ENCODE assay signal across 27 mouse cellular contexts in genomic region chr19:38107871-38108270, GRCm38 (mm10). TPM values are rescaled to one million over a fixed set of nuclear protein-coding genes. Genes with fewer than 3 reads are reported as not detected.
DNase-seq lines count a peak whose midpoint lies in the region; ATAC-seq lines count a peak whose summit lies in the region.
"Had no signal": no experiment of that assay in that cellular context is flagged by ENCODE, and none has a peak within 500 bp of the region (broad histone marks: within the 10 kb centered on the region; RNA-seq: fewer than 3 reads in every experiment).

No protein-coding gene starts in this region.

- no peaks in the 10 kb centered on the region for H3K27me3 ChIP-seq in intestine, embryonic 15.5 days (replicated peaks)
- no peaks in the 10 kb centered on the region for H3K27me3 ChIP-seq in intestine, embryonic 16.5 days (replicated peaks; ENCODE audit: control insufficient read depth, insufficient read depth, low read length)
- H3K27me3 ChIP-seq: embryonic facial prominence, embryonic 13.5 days; embryonic facial prominence, embryonic 15.5 days; forebrain, embryonic 12.5 days had no signal

- H3K4me2 ChIP-seq in intestine, embryonic 15.5 days (replicated peaks), result no peak overlapping the region
- no peak overlapping the region for H3K4me2 ChIP-seq in intestine, embryonic 16.5 days (ENCODE audit: low read depth, low read length)
- H3K4me2 ChIP-seq: embryonic facial prominence, embryonic 13.5 days; embryonic facial prominence, embryonic 15.5 days; forebrain, embryonic 12.5 days had no signal

- peak; percentile 81 for DNase-seq in large intestine, adult 2 months (ENCODE audit: low read depth, low spot score)
- DNase-seq in thymus, adult 18-20 months, result no peak
- DNase-seq: adrenal gland, adult 2 months; adrenal gland, postnatal 10 days; adrenal gland, postnatal 25 days; cerebellum, adult 11 months; cerebellum, adult 18-20 months; cerebellum, adult 8-10 months; cerebellum, adult 9-11 months; cerebellum, postnatal 14 days; cerebellum, postnatal 36 days; embryo, embryonic 11 days had no signal

- WGBS in intestine, embryonic 15.5 days, result 73% methylated on average over 4 of the region's 4 CpGs
- 73% methylated on average over 4 of the region's 4 CpGs for WGBS in intestine, embryonic 16.5 days
- 39% methylated on average over 4 of the region's 4 CpGs for WGBS in large intestine, adult 2 months

- H3K36me3 ChIP-seq in intestine, embryonic 15.5 days, result no peaks in the 10 kb centered on the region
- no peaks in the 10 kb centered on the region for H3K36me3 ChIP-seq in intestine, embryonic 16.5 days (ENCODE audit: control insufficient read depth, insufficient read depth, low read length)
- H3K36me3 ChIP-seq: embryonic facial prominence, embryonic 13.5 days; embryonic facial prominence, embryonic 15.5 days; forebrain, embryonic 10.5 days; forebrain, embryonic 12.5 days had no signal

- no peak overlapping the region for H3K9ac ChIP-seq in intestine, embryonic 15.5 days
- no peak overlapping the region for H3K9ac ChIP-seq in intestine, embryonic 16.5 days (ENCODE audit: low read depth, low read length)
- H3K9ac ChIP-seq: embryonic facial prominence, embryonic 13.5 days; embryonic facial prominence, embryonic 15.5 days; forebrain, embryonic 12.5 days had no signal

- no peaks in the 10 kb centered on the region for H3K9me3 ChIP-seq in intestine, embryonic 15.5 days
- no peaks in the 10 kb centered on the region for H3K9me3 ChIP-seq in intestine, embryonic 16.5 days (ENCODE audit: control insufficient read depth, low read length)
- H3K9me3 ChIP-seq: embryonic facial prominence, embryonic 13.5 days; embryonic facial prominence, embryonic 15.5 days; forebrain, embryonic 10.5 days; forebrain, embryonic 12.5 days had no signal

- peak; percentile 45; the same call in 1 of the 2 replicates for ATAC-seq in intestine, embryonic 15.5 days
- ATAC-seq in intestine, embryonic 16.5 days, result peak; percentile 53; the same call in 1 of the 2 replicates
- no peak for ATAC-seq in granulocyte monocyte progenitor cell, adult 5-6 weeks (replicated peaks; ENCODE audit: poor library complexity, severe bottlenecking)
- ATAC-seq: forebrain, embryonic 14.5 days; forebrain, embryonic 16.5 days had no signal

- H3K4me1 ChIP-seq in intestine, embryonic 15.5 days (replicated peaks), result 0 out of 2 replicates have a peak, but pooled peaks cover 4% of the 10 kb centered on the region
- 0 out of 2 replicates have a peak, but pooled peaks cover 4% of the 10 kb centered on the region for H3K4me1 ChIP-seq in intestine, embryonic 16.5 days (ENCODE audit: control insufficient read depth, insufficient read depth, low read length)
- H3K4me1 ChIP-seq: embryonic facial prominence, embryonic 13.5 days; embryonic facial prominence, embryonic 15.5 days; forebrain, embryonic 10.5 days; forebrain, embryonic 12.5 days had no signal

- no peak overlapping the region for H3K4me3 ChIP-seq in intestine, embryonic 15.5 days (replicated peaks)
- no peak overlapping the region for H3K4me3 ChIP-seq in intestine, embryonic 16.5 days (ENCODE audit: low read length)
- H3K4me3 ChIP-seq: embryonic facial prominence, embryonic 13.5 days; embryonic facial prominence, embryonic 15.5 days; erythroblast, embryonic 14.5 days; forebrain, embryonic 10.5 days; forebrain, embryonic 12.5 days had no signal

- no peak overlapping the region for H3K27ac ChIP-seq in intestine, embryonic 15.5 days
- H3K27ac ChIP-seq in intestine, embryonic 16.5 days (ENCODE audit: low read length), result no peak overlapping the region
- H3K27ac ChIP-seq: embryonic facial prominence, embryonic 13.5 days; embryonic facial prominence, embryonic 15.5 days; forebrain, embryonic 10.5 days; forebrain, embryonic 12.5 days had no signal

RNA-seq across cellular contexts. Expression of gene Ffar4, which starts 11.0 kb away (rescaled TPM):
- 7.0 and 9.0 TPM in 2 replicates for polyA plus RNA-seq in intestine, embryonic 15.5 days (2015; fragmentation: Nextera tagmentation; extraction: Ambion mirVana)
- polyA plus RNA-seq in intestine, embryonic 16.5 days (2015; fragmentation: Nextera tagmentation; extraction: Ambion mirVana), result 5.9 and 7.5 TPM in 2 replicates
- 12.4 and 22.7 TPM in 2 replicates for polyA plus RNA-seq in large intestine, adult 2 months (2012; rRNA removed)
- not detected in 2 replicates for total RNA-seq in granulocyte monocyte progenitor cell, adult 5-6 weeks (2014; fragmentation: Nextera tagmentation)
- total RNA-seq in granulocyte monocyte progenitor cell, adult 5-6 weeks (2017), result 0.47 TPM in 1 of 2 replicates, not detected in the other
- total RNA-seq: MEL had no signal
- polyA plus RNA-seq: C2C12; embryonic facial prominence, embryonic 11.5 days; embryonic facial prominence, embryonic 13.5 days; erythroblast, embryonic 14.5 days; forebrain, embryonic 10.5 days; forebrain, embryonic 12.5 days; forebrain, embryonic 16.5 days had no signal

RNA-seq across cellular contexts. Expression of gene Rbp4, which starts 17.2 kb away (rescaled TPM):
- 86.5 and 87.7 TPM in 2 replicates for polyA plus RNA-seq in intestine, embryonic 15.5 days (2015; fragmentation: Nextera tagmentation; extraction: Ambion mirVana)
- 54.0 and 78.5 TPM in 2 replicates for polyA plus RNA-seq in intestine, embryonic 16.5 days (2015; fragmentation: Nextera tagmentation; extraction: Ambion mirVana)
- 13.0 and 15.4 TPM in 2 replicates for polyA plus RNA-seq in large intestine, adult 2 months (2012; rRNA removed)
- not detected in 2 replicates for total RNA-seq in granulocyte monocyte progenitor cell, adult 5-6 weeks (2014; fragmentation: Nextera tagmentation)
- not detected in 2 replicates for total RNA-seq in granulocyte monocyte progenitor cell, adult 5-6 weeks (2017)
- total RNA-seq: common myeloid progenitor, adult 5-6 weeks; MEL had no signal

RNA-seq across cellular contexts. Expression of gene Pde6c, which starts 24.7 kb away (rescaled TPM):
- 0.15 and 0.24 TPM in 2 replicates for polyA plus RNA-seq in intestine, embryonic 15.5 days (2015; fragmentation: Nextera tagmentation; extraction: Ambion mirVana)
- 0.06 and 0.13 TPM in 2 replicates for polyA plus RNA-seq in intestine, embryonic 16.5 days (2015; fragmentation: Nextera tagmentation; extraction: Ambion mirVana)
- polyA plus RNA-seq in large intestine, adult 2 months (2012; rRNA removed), result not detected in 2 replicates
- not detected in 2 replicates for total RNA-seq in granulocyte monocyte progenitor cell, adult 5-6 weeks (2014; fragmentation: Nextera tagmentation)
- total RNA-seq in granulocyte monocyte progenitor cell, adult 5-6 weeks (2017), result not detected in 2 replicates
- total RNA-seq: adrenal gland, adult 2 months; adrenal gland, postnatal 25 days; common myeloid progenitor, adult 5-6 weeks; ES-E14; MEL had no signal
- polyA plus RNA-seq: adrenal gland, adult 2 months; C2C12; embryonic facial prominence, embryonic 11.5 days; embryonic facial prominence, embryonic 13.5 days; embryonic facial prominence, embryonic 15.5 days; erythroblast, embryonic 14.5 days; forebrain, embryonic 10.5 days; forebrain, embryonic 12.5 days had no signal

RNA-seq across cellular contexts. Expression of gene Cep55, which starts 53.1 kb away (rescaled TPM):
- 23.7 and 28.9 TPM in 2 replicates for polyA plus RNA-seq in intestine, embryonic 15.5 days (2015; fragmentation: Nextera tagmentation; extraction: Ambion mirVana)
- 21.9 and 22.2 TPM in 2 replicates for polyA plus RNA-seq in intestine, embryonic 16.5 days (2015; fragmentation: Nextera tagmentation; extraction: Ambion mirVana)
- polyA plus RNA-seq in large intestine, adult 2 months (2012; rRNA removed), result 5.2 and 6.9 TPM in 2 replicates
- 16.1 and 21.4 TPM in 2 replicates for total RNA-seq in granulocyte monocyte progenitor cell, adult 5-6 weeks (2014; fragmentation: Nextera tagmentation)
- total RNA-seq in granulocyte monocyte progenitor cell, adult 5-6 weeks (2017), result 57.7 and 60.0 TPM in 2 replicates
- polyA plus RNA-seq: erythroblast, embryonic 14.5 days had no signal
